ENCODE assay signal across 10 mouse cellular contexts in genomic region chr7:75640074-75640473, GRCm38 (mm10).
DNase-seq lines count a peak whose midpoint lies in the region; ATAC-seq and TF ChIP-seq lines count a peak whose summit lies in the region.
"Had no signal": no experiment of that assay in that cellular context is flagged by ENCODE, and none has a peak within 500 bp of the region (broad histone marks: within the 10 kb centered on the region; RNA-seq: fewer than 3 reads in every experiment).

No protein-coding gene starts in this region.

- ATAC-seq in embryonic facial prominence, embryonic 14.5 days (ENCODE audit: low read depth) = peak; percentile 39; the same call in 1 of the 2 replicates
- no peak; the same call in 1 of the 2 replicates for ATAC-seq in limb, embryonic 12.5 days (ENCODE audit: insufficient number of reproducible peaks, insufficient read depth, low FRiP score, low TSS enrichment, low read depth)

- peak; percentile 73 for DNase-seq in gastrocnemius, adult 2 months
- DNase-seq in gastrocnemius, postnatal 4 days (ENCODE audit: low spot score in 2 of 2) = no peak
- peak; percentile 38 to 51 for DNase-seq in lung, adult 18-20 months
- no peak for DNase-seq in lung, postnatal 25 days (ENCODE audit: low spot score)
- peak; percentile 92 for DNase-seq in embryonic facial prominence, embryonic 14.5 days (ENCODE audit: low spot score)
- no peak for DNase-seq in adrenal gland, postnatal 25 days
- DNase-seq in spleen, postnatal 36 days (ENCODE audit: low spot score in 2 of 2) = no peak

- no peak overlapping the region for H3K9ac ChIP-seq in embryonic facial prominence, embryonic 14.5 days (ENCODE audit: low read depth, low read length)
- no peak overlapping the region for H3K9ac ChIP-seq in limb, embryonic 12.5 days (replicated peaks)
- H3K9ac ChIP-seq: midbrain, embryonic 12.5 days had no signal

- peak overlapping the region; percentile 35 for H3K4me2 ChIP-seq in embryonic facial prominence, embryonic 14.5 days (ENCODE audit: low read depth, low read length)
- H3K4me2 ChIP-seq in limb, embryonic 12.5 days = peak overlapping the region; percentile 5; the same call in 1 of the 2 replicates
- H3K4me2 ChIP-seq: midbrain, embryonic 12.5 days had no signal

- intact Hi-C loops in gastrocnemius, adult 2 months (cut with DNase I) = no loop called here

- peaks cover 35% of the 10 kb centered on the region for H3K4me1 ChIP-seq in embryonic facial prominence, embryonic 14.5 days (ENCODE audit: control insufficient read depth, insufficient read depth, low read length)
- H3K4me1 ChIP-seq in limb, embryonic 12.5 days (replicated peaks) = peaks cover 40% of the 10 kb centered on the region

- peak overlapping the region; percentile 28 for H3K4me3 ChIP-seq in gastrocnemius, adult 2 months
- H3K4me3 ChIP-seq in embryonic facial prominence, embryonic 14.5 days (ENCODE audit: low read depth, low read length) = no peak overlapping the region
- no peak overlapping the region for H3K4me3 ChIP-seq in limb, embryonic 12.5 days (replicated peaks)
- H3K4me3 ChIP-seq: erythroblast, embryonic 14.5 days; midbrain, embryonic 12.5 days had no signal

- no peak for TF ChIP-seq CTCF in gastrocnemius, adult 2 months (IDR thresholded peaks at IDR 0.05)

- no peaks in the 10 kb centered on the region for H3K27me3 ChIP-seq in embryonic facial prominence, embryonic 14.5 days (replicated peaks; ENCODE audit: control insufficient read depth, insufficient read depth, low read length)
- no peaks in the 10 kb centered on the region for H3K27me3 ChIP-seq in limb, embryonic 12.5 days
- H3K27me3 ChIP-seq: midbrain, embryonic 12.5 days had no signal

- H3K9me3 ChIP-seq in embryonic facial prominence, embryonic 14.5 days (ENCODE audit: control insufficient read depth, low read length) = no peaks in the 10 kb centered on the region
- H3K9me3 ChIP-seq in limb, embryonic 12.5 days = no peaks in the 10 kb centered on the region
- H3K9me3 ChIP-seq: midbrain, embryonic 12.5 days had no signal

- H3K36me3 ChIP-seq in embryonic facial prominence, embryonic 14.5 days (ENCODE audit: control insufficient read depth, insufficient read depth, low read length) = no peaks in the 10 kb centered on the region
- H3K36me3 ChIP-seq in limb, embryonic 12.5 days = no peaks in the 10 kb centered on the region
- H3K36me3 ChIP-seq: midbrain, embryonic 12.5 days had no signal

- peak overlapping the region; percentile 85 for H3K27ac ChIP-seq in gastrocnemius, adult 2 months
- H3K27ac ChIP-seq in embryonic facial prominence, embryonic 14.5 days (replicated peaks; ENCODE audit: low read depth, low read length) = peak overlapping the region; percentile 94
- H3K27ac ChIP-seq in limb, embryonic 12.5 days = peak overlapping the region; percentile 72
- H3K27ac ChIP-seq: midbrain, embryonic 12.5 days had no signal

Comparison
In these comparisons a context has a peak if more than half of its experiments do, and no peak if none do; other contexts are left out.
1. DNase-seq: peak in gastrocnemius, adult 2 months (single experiment), lung, adult 18-20 months (2 of 2) and embryonic facial prominence, embryonic 14.5 days (single experiment); none in gastrocnemius, postnatal 4 days (0 of 2), lung, postnatal 25 days (single experiment), adrenal gland, postnatal 25 days (single experiment) and spleen, postnatal 36 days (0 of 2).
2. Peak in every context shown above with its lines, with median percentiles within 50 percentile points of each other: H3K27ac ChIP-seq.